Mouse (Mus musculus) C2C12 (cell line): Measurements from ENCODE around the gene Tmem51.

Experiments used
- CTCF ChIP-seq: IDR thresholded peaks from one replicate; pipeline ENCODE4 v1.5.1; 2011; ENCODE audit not compliant: control insufficient read depth, insufficient read depth, insufficient read length
- FOSL1 ChIP-seq: IDR thresholded peaks from one replicate; pipeline ENCODE4 v1.8.0; 2011; ENCODE audit warnings: mild to moderate bottlenecking, low read length; ENCODE audit not compliant: poor library complexity, insufficient read depth, severe bottlenecking
- MAX ChIP-seq: IDR thresholded peaks from one replicate; pipeline ENCODE4 v1.6.1; 2011; ENCODE audit warnings: mild to moderate bottlenecking, control low read depth
- MYOD1 ChIP-seq: IDR thresholded peaks from one replicate; pipeline ENCODE4 v1.6.1; 2011; ENCODE audit warnings: low read depth; ENCODE audit not compliant: control insufficient read depth, insufficient read length
- MYOG ChIP-seq: IDR thresholded peaks from one replicate; pipeline ENCODE4 v1.6.1; 2011; ENCODE audit not compliant: control insufficient read depth, insufficient read length; ENCODE audit errors: extremely low read depth
- USF1 ChIP-seq: IDR thresholded peaks from one replicate; pipeline ENCODE4 v1.6.1; 2011; ENCODE audit warnings: low read depth, mild to moderate bottlenecking, control low read depth, moderate library complexity

- TF ChIP-seq USF1 (no peak), MYOG (no peak), CTCF (no peak), MAX (no peak), MYOD1 (no peak), FOSL1 (no peak)
These were observed 7.2 kb downstream of the Tmem51 start for GRCm38 (mm10) chr4:142076883-142077282.
